Mouse (Mus musculus) liver, adult 2 months (tissue): Measurements from ENCODE around the gene Ooep.

ENCODE experiments used
- CTCF ChIP-seq: fragments of 200-500 bp; IDR thresholded peaks from 2 replicates; pipeline ENCODE4 v1.5.1; 2011; ENCODE audit warnings: low read depth, low read length, control low read depth
- POLR2A ChIP-seq: fragments of 200-500 bp; IDR thresholded peaks from 2 replicates; pipeline ENCODE4 v1.6.1; 2011; ENCODE audit warnings: low read length, control low read depth; ENCODE audit not compliant: insufficient read depth; ENCODE audit errors: extremely low read depth

DNA sequence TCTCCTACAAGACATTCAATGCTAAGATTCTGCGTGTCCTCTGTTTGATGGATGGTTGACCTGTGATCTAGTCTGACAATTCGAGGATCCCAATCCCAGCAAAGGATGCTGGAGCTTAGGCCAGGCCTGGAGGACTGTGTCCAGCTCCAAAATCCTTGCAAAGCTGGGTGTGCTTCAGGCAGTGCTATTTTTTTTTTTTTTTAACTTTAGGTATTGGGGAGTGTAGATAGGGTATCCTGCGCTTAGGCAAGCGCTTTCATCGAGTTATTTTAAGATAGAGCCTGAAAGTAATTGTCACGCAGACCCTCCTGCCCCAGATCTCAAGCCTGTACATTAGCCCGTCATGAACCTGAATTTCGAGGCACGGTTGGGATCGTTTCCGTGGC lies 16.7 kb upstream of the Ooep start:
- no peak for TF ChIP-seq CTCF
- no peak for TF ChIP-seq POLR2A
